Mouse (Mus musculus) bone marrow macrophage, adult 2 months (primary cell): ENCODE measurements at regions not wholly inside any gene's neighbourhood (a gene's known extent, or its start where the extent isn't known, plus 50 kb on each side); places are given as distances from the start of the nearest gene placed in this dataset.

Experiments
- H3K27ac ChIP-seq: 2 replicates; pipeline ENCODE4 v1.5.1; 2012; ENCODE audit warnings: low read depth, low read length; ENCODE audit not compliant: insufficient read depth
- H3K4me1 ChIP-seq: 2 replicates; pipeline ENCODE4 v1.6.1; 2012; ENCODE audit warnings: low read length; ENCODE audit not compliant: control insufficient read depth, insufficient read depth
- H3K4me3 ChIP-seq: 2 replicates; pipeline ENCODE4 v1.5.1; 2012; ENCODE audit warnings: mild to moderate bottlenecking, low read length, moderate library complexity; ENCODE audit not compliant: insufficient read depth
- CTCF ChIP-seq: IDR thresholded peaks from 2 replicates; pipeline ENCODE4 v1.5.1; 2012; ENCODE audit warnings: low read depth, mild to moderate bottlenecking, low read length, moderate library complexity
- POLR2A ChIP-seq: IDR thresholded peaks from 2 replicates; pipeline ENCODE4 v1.6.1; 2012; ENCODE audit warnings: mild to moderate bottlenecking, low read depth, low read length, borderline replicate concordance

DNA sequence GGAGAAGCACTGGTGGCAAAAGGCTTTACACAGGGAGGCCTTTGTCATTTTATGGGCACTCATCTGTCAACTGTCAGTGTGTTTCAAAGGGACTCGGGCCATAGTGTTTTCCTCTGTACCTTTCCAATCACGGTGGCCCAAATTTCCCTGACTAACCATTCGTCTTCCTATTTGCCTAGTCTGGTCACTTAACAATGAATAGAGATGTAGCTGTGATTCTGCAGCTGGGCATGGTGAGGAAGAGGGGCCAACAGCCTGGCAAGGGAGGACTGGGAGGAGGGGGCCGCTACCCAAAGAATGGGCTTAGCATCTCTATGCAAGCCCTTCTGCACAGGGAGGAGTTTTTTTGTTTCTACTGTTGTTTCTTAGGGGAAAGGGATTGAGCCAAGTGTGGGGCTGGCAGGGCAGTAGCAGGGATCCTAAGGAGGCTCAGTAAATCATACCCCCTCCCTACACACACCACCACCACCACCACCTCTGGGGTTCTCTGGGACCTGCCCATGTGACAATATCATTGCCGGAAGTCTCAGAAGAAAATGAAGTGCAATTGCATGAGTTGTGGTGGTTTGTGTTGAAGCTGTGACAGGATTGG is 367.2 kb downstream of the Nkx6-1 start:
- Histone ChIP-seq H3K4me3 (no peak overlapping the region), H3K27ac (no peak overlapping the region), H3K4me1 (no peaks in the 10 kb centered on the region)
- TF ChIP-seq CTCF (no peak), POLR2A (no peak)

DNA sequence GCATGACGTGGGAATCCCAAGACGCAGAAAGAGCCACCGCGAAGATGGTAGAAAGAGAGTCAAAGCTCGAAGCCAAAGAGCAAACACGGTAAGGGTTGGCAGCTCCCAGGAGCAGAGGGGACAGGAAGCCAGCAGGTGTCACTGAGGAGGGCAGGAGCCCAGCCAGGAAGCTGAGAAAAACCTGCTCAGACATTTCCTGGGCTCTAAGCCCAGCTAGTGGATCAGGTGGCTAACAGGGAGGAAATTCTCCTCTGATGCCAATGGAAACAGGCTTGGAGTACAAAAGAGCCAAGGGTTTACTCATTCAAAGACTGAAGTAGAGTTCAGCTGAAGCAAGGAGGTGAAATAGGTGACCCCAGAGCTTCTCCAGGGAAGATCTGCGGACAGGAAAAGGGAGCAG is 368.9 kb downstream of the Nkx6-1 start:
- Histone ChIP-seq H3K4me1 (no peaks in the 10 kb centered on the region), H3K27ac (no peak overlapping the region), H3K4me3 (no peak overlapping the region)
- TF ChIP-seq CTCF (no peak), POLR2A (no peak)

DNA sequence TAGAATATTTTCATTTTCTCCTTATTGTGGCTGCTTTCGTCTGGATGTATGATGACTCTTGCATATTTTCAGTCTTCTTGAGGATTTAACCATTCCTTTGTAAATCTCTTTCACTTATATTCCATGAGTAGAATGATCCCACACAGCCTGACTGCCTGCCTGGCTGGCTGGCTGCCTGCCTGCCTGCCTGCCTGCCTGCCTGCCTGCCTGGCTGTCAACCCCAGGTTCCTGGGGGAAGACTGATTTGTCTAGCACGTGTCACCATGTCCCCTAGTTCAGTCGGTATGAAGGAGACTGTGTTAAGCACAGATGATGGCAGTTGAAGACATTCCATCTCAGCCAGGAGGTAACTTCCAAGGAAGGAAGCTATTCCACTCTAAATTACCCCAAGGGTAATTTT is 370.8 kb downstream of the Nkx6-1 start:
- Histone ChIP-seq H3K4me3 (no peak overlapping the region), H3K4me1 (no peaks in the 10 kb centered on the region), H3K27ac (no peak overlapping the region)
- TF ChIP-seq POLR2A (no peak), CTCF (no peak)

DNA sequence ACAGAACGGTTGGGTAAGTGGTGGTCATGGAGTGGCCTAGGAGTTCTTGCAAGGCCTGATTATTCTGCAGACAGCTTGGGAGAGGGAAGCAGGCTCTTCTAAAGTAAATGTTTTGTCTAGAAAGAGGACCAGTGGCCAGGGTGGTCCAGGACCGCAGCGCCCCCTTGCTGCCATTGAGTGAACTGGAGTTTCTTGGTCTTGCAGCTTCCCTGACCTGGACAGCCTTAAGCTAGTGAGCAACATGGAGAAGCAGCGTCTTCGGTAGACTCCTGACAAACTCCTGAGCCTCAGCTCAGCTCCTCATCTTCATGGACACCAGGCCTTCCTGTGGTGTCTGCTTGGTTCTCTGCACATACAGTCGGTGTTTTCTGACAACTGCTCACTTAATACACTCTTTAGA is 376.4 kb downstream of the Nkx6-1 start:
- Histone ChIP-seq H3K27ac (no peak overlapping the region), H3K4me1 (no peaks in the 10 kb centered on the region), H3K4me3 (no peak overlapping the region)
- no peak for TF ChIP-seq POLR2A
- TF ChIP-seq CTCF: no peak

DNA sequence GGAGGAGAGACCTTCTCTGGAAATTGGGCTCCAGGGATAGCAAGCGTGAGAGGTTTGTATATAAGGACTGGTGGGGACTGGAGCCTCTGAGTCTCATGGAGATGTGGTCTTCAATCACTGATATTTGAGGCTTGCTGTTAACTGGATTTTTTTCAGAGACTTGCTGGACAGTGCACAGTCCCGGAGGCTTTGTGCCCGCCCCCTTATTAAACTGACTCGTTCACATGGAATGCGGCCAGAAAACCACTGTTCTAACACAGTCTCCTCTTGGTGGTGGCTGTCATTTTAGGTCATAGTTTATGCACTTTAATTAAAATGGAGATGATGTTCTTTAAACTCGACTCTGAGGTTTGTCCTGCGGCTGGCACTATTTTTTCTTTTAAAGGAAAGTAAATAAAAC is 378.9 kb downstream of the Nkx6-1 start:
- no peaks in the 10 kb centered on the region for H3K4me1 ChIP-seq
- TF ChIP-seq POLR2A: no peak
- no peak for TF ChIP-seq CTCF
- no peak overlapping the region for H3K4me3 ChIP-seq
- H3K27ac ChIP-seq: no peak overlapping the region

DNA sequence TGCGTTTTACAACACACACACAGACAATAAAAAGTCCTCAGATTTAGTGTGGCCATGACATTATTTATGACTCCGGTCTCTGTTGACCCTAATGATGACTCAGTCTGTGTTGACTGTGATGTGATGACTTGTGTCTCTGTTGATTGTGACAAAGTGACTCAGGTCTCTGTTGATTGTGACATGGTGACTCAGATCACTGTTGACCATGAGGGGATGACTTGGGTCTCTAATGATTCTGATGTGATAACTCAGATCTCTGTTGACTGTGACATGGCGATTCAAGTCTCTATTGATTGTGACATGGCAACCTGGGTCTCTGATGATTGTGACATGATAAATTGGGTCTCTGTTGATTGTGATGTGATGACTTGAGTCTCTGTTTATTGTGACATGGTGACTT is 405.0 kb downstream of the Gpat3 start:
- TF ChIP-seq CTCF: no peak
- no peak for TF ChIP-seq POLR2A
- H3K4me1 ChIP-seq: no peaks in the 10 kb centered on the region
- no peak overlapping the region for H3K4me3 ChIP-seq
- no peak overlapping the region for H3K27ac ChIP-seq

DNA sequence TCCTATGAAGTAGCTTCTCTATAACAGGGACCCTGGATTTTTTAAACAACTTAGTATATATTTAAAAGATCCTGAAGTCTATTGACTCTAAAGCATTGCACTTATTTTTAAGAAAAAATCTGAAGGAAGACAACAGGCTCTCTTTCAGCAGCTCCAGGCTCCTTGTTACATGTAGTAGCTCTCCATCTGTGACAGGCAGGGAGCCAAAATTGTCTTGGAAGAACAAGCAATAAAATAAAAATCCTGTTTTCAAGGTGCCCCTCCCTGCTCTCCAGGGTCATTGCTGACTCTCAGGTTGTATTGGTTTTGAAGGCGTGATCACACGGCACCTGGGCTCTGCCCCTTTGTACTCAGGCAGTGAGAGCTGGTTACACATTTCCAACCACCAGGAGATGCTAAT is 397.1 kb downstream of the Gpat3 start:
- TF ChIP-seq CTCF (no peak), POLR2A (no peak)
- H3K27ac ChIP-seq: no peak overlapping the region
- no peak overlapping the region for H3K4me3 ChIP-seq
- peaks cover 2% of the 10 kb centered on the region; the same call in 1 of the 2 replicates for H3K4me1 ChIP-seq

DNA sequence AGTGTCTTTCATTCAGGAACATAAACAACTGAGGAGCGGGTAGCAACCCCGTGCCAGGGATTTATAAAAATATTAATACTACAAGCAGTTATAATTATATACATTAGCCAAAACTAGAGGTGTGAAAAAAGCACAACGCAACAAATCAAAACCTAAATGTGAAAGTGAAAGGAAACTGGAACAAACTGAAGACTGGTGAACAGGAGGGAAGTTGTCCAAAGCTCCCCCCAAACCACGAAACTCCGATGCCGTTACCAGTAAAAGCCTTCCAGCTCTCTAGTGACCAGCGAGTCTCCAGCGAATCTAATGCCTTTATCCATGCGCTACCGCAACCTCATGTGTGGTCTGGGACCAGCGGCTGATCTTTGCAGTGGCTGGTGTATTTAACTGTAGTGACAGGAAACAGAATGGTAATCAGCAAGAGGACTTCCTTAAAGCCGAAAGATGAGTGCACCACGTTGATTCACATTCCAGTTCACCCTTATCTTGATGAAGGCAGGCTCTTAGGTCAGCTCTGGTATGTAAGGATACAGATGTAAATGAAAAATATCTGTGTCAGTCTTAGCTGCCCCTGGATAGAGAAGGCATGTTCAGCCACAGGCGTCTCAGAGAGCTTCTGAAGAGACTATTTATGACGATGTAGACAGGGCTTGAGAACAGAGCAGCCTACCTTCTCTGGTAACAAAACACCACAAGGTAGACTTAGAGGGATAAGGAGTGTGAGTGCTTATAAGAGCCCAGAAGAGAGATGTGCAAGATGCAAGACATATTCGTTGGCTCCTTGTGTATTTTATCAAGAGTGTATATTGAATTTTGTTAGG is 394.0 kb downstream of the Gpat3 start:
- Histone ChIP-seq H3K4me3 (peak overlapping the region; percentile 72), H3K27ac (peak overlapping the region; percentile 7; the same call in 1 of the 2 replicates), H3K4me1 (peaks cover 2% of the 10 kb centered on the region; the same call in 1 of the 2 replicates)
- TF ChIP-seq CTCF (no peak), POLR2A (no peak)

DNA sequence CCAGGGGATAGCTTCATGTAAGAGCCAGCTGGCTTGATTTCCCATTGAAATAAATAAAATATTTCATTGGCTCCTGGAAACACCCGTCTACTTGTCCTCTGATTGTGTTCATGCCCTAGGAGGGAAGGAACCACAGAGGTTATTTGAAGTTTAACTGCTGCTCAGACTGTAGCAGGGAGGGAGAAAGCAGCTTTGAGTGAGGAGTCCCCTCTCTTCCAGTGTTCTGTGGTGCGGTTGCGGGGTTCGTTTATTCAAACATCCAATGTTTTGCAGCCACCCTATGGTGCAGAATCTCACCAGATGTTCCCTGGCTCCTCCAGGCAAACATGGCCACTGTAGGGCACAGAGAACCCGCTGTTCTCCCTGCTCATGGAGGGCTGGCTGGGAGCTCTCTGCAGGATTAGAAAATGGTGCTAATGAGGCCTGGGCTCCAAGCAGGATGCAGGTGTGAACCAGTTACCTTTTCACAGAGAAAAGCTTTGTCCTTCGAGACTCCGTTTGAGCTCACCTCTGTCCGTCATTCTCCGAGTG is 390.7 kb downstream of the Gpat3 start:
- Histone ChIP-seq H3K4me1 (peaks cover 2% of the 10 kb centered on the region; the same call in 1 of the 2 replicates), H3K27ac (no peak overlapping the region), H3K4me3 (no peak overlapping the region)
- TF ChIP-seq CTCF (no peak), POLR2A (no peak)

DNA sequence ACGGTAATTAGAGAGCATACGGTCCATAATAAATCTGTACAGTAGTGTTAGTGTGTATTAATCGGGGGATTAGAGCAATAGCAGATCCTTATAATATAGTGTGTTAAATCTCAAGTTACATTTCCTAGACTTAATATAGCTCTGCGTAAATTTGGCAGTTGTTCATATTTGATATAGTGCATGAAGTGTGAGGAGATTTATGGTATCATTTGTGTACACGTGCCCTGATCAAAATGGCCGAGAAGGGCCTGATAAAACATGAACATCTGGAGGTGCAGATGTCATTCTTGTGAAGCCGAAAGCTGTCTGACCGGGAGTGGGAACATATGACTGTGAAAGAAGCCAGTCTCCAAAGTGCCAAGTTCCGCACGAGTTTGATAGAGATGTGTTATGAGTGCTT is 376.9 kb downstream of the Gpat3 start:
- TF ChIP-seq CTCF: no peak
- TF ChIP-seq POLR2A: no peak
- Histone ChIP-seq H3K27ac (no peak overlapping the region), H3K4me1 (no peaks in the 10 kb centered on the region), H3K4me3 (no peak overlapping the region)
